Mouse (Mus musculus): ENCODE data around the gene Twist2. TPM values are rescaled to one million over a fixed set of nuclear protein-coding genes. Genes with fewer than 3 reads are reported as not detected.

The Twist2 gene
- polyA plus RNA-seq, 1 experiment, result 0.42 TPM

DNA sequence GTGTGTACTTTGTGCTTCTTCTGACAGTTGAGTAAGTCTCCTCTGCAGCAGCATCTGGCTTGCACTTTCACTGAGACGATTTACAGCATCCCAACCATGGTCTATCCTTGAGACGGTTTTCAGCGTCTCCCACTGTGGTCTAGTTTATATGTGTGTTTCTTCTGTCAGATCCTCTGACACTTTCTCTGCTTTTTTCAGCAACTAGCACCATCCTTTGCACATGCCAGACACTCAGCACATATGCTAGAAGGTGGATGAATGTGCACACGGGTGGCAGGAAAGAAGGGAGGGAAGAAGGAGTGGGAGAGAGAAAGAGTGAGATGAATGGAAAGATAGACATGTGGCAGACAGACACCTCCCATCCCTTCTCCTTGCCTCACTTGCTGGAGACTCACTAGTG lies 43.0 kb downstream of the Twist2 start:
- TF ChIP-seq POLR2A (IDR thresholded peaks at IDR 0.05; ENCODE audit: borderline replicate concordance, low read depth, low read length) (no peak), CTCF (IDR thresholded peaks at IDR 0.05; ENCODE audit: low read depth, low read length) (no peak)
- Histone ChIP-seq H3K4me3 (ENCODE audit: insufficient read depth, low read length) (no peak overlapping the region), H3K4me1 (ENCODE audit: control insufficient read depth, insufficient read depth, low read length) (no peaks in the 10 kb centered on the region), H3K27ac (ENCODE audit: insufficient read depth, low read depth, low read length) (no peak overlapping the region)

DNA sequence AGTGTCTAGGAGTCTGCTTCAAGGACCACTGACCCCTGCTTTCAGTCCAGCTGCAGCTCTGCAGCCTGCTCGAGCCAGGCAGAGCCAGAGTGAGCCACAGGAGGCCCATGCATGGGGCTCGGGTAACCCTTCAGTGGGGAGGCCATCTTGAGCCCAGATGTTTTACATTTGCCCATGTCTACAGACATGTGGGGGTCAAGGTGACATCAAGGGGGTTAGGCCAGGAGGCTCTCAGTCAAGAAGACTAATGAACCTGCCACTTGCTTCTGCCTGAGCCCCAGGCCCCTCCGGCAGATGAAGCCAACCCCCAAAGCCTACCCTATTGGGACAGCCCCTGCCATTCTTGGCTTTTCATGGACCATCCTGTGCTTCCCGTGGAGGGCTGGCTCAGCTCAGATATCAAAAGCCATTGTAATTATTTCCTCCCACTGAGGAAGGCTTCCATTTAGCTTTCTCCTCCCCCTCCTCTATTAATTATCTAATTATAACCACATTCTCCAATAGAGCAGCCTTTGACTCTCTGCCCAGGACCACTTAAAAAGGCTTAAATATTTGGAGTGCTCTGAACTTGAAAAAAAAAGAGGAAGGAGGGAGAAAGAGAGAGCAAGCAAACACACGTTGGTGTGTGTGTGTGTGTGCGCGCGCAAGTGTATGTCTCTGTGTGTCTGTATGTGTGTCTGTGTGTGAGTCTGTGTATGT lies 43.6 kb downstream of the Twist2 start:
- TF ChIP-seq POLR2A (IDR thresholded peaks at IDR 0.05; ENCODE audit: borderline replicate concordance, low read depth, low read length), result no peak
- TF ChIP-seq CTCF (IDR thresholded peaks at IDR 0.05; ENCODE audit: low read depth, low read length), result no peak
- H3K27ac ChIP-seq (ENCODE audit: insufficient read depth, low read depth, low read length), result no peak overlapping the region
- no peak overlapping the region for H3K4me3 ChIP-seq (ENCODE audit: insufficient read depth, low read length)
- no peaks in the 10 kb centered on the region for H3K4me1 ChIP-seq (ENCODE audit: control insufficient read depth, insufficient read depth, low read length)

DNA sequence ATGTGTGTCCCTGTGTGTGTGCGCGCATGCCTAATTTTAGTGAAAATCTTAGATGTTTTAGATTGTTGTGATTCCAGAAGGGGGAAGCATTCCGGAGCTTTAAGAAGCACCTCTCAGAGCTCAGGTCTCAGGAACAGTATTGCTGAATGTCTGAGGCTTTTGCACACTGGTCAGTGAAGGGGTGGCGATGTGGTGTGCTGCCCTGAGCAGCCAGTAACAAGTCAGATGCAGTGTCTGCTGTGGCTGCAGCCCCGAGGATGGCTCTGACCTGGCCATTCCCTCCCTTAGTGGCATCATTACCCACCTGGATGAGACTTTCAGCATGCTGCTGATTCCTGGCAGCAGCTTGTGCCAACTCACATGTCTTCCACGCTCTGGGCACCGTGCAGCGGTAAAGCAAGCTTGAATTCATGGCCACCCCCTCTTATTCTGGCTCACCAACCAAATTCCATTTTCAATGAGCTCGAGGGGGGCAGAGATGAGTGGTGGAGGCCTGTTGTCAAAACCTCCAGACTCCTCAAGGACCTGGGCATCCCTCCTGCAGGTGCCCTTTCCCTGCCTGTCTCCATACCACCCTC lies 44.2 kb downstream of the Twist2 start:
- no peak overlapping the region for H3K4me3 ChIP-seq (ENCODE audit: insufficient read depth, low read length)
- H3K4me1 ChIP-seq (ENCODE audit: control insufficient read depth, insufficient read depth, low read length), result no peaks in the 10 kb centered on the region
- no peak overlapping the region for H3K27ac ChIP-seq (ENCODE audit: insufficient read depth, low read depth, low read length)
- TF ChIP-seq CTCF (IDR thresholded peaks at IDR 0.05; ENCODE audit: low read depth, low read length), result no peak
- TF ChIP-seq POLR2A (IDR thresholded peaks at IDR 0.05; ENCODE audit: borderline replicate concordance, low read depth, low read length), result no peak

DNA sequence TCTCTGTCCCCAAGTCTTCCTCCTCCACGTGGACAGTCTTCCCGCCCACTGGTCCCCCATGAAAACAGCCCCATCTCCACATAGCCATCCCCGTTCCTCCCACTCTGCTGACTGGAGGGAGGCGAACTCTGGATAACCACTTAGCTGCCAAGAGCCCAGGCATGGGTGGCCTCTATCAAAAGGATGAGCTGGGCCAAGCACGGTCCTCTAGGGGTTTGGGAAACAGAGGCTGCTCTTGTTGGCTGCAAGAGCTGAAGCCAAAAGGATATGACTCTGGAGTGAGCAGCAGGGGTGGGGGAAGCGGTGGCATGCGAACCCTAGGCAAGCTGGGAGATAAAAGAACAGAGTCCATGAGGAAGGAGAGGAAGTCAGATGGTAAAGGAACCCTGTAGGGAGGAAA lies 50.0 kb downstream of the Twist2 start:
- no peak for TF ChIP-seq CTCF (IDR thresholded peaks at IDR 0.05; ENCODE audit: low read depth, low read length)
- no peak for TF ChIP-seq POLR2A (IDR thresholded peaks at IDR 0.05; ENCODE audit: borderline replicate concordance, low read depth, low read length)
- Histone ChIP-seq H3K4me1 (ENCODE audit: control insufficient read depth, insufficient read depth, low read length) (no peaks in the 10 kb centered on the region), H3K27ac (ENCODE audit: insufficient read depth, low read depth, low read length) (no peak overlapping the region), H3K4me3 (ENCODE audit: insufficient read depth, low read length) (no peak overlapping the region)

DNA sequence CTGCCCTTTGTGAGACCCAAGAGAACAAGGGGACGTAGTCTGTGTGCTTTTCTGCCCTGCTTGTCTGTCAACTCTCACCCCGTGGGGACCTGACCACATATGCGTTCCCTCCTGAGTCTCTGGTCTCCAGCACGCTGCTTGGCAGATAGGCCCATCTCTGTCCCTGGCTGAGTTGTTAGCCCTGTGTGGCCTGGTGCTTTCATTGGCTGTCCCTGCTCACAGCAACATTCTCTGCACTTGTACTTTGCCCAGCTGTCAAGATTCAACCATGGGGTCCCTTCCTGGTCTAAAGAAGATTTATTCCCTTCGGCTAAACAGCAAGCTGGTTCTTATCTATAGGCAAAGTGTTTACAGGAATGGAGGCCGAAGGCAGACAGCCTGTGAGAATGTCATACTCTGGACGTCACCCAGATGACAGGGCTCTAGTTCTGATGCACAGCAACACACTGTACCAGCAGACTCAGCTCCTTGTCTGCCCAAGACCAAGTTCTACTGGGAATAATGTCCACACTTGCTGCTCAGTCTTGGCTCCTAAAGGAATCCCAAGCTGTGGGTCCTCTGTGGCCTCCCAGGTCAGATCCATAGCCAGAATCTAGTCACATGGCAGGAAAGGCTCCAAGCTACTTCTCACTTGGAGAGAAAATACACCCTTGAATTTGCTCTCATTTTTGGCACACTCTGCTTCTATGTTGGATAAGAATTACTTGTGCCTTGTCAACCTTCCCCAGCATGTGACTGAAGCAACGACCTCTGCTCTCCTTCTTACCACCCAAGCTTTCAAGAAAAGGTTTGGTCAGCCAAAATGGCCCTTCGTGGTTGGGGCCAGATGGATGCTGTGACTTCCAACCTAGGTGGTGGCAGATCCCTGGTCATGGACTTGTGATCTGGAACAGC lies 55.8 kb downstream of the Twist2 start:
- H3K27ac ChIP-seq (ENCODE audit: insufficient read depth, low read depth, low read length), result no peak overlapping the region
- H3K4me1 ChIP-seq (ENCODE audit: control insufficient read depth, insufficient read depth, low read length), result no peaks in the 10 kb centered on the region
- TF ChIP-seq POLR2A (IDR thresholded peaks at IDR 0.05; ENCODE audit: borderline replicate concordance, low read depth, low read length) (no peak), CTCF (IDR thresholded peaks at IDR 0.05; ENCODE audit: low read depth, low read length) (no peak)
- H3K4me3 ChIP-seq (ENCODE audit: insufficient read depth, low read length), result no peak overlapping the region

DNA sequence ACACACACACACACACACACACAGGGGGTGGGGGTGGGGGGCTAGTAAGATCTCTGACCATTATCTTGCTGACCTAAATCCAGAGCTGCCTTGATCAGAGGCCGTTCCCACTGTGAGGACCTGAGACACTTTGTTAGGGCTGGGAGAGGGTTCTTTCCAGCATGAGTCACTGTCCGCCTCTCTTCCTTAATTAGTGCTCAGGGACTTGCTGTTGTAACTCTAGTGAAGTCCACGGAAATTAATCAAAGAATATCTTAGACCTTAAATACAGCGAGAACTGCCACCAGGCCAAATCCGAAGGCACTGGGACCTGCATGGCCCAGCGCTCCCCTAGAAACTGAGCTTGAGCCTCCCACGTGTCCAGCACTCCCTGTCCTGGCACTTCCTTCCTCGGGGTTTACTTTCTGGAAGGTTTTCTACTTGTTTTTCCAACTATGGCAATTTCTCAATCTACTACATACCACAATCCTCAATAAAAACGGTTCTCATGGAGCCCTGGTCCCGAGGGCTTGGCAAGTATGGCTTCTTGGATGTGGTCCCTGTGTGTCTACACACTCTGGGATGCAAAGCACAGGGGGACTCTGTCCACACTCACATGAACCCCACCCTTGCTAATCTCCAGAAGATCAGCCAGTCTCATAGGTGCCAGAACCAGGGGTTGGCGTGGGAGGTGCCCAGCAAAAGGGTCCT lies 57.0 kb downstream of the Twist2 start:
- TF ChIP-seq POLR2A (IDR thresholded peaks at IDR 0.05; ENCODE audit: borderline replicate concordance, low read depth, low read length) (no peak), CTCF (IDR thresholded peaks at IDR 0.05; ENCODE audit: low read depth, low read length) (no peak)
- Histone ChIP-seq H3K4me1 (ENCODE audit: control insufficient read depth, insufficient read depth, low read length) (no peaks in the 10 kb centered on the region), H3K4me3 (ENCODE audit: insufficient read depth, low read length) (no peak overlapping the region), H3K27ac (ENCODE audit: insufficient read depth, low read depth, low read length) (no peak overlapping the region)

DNA sequence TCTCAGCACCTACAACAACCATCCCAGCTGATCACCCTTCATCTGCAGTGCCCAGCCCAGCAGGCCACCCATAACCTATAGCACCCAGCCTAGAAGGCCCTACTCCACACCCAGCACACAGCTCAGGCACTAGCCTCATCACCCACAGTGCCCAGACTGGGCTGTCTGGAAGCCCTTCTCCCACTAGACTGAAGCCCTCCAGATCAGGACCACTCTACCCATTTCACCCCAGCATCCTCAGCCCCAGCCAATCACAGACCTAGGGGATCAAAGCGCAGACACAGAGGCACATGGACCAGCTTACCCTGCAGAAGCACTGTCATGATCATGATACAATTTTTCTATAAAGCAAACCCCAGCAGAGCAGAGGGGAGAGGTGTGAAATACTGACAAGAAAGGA lies 57.6 kb downstream of the Twist2 start:
- Histone ChIP-seq H3K27ac (ENCODE audit: insufficient read depth, low read depth, low read length) (no peak overlapping the region), H3K4me3 (ENCODE audit: insufficient read depth, low read length) (no peak overlapping the region), H3K4me1 (ENCODE audit: control insufficient read depth, insufficient read depth, low read length) (no peaks in the 10 kb centered on the region)
- TF ChIP-seq POLR2A (IDR thresholded peaks at IDR 0.05; ENCODE audit: borderline replicate concordance, low read depth, low read length) (no peak), CTCF (IDR thresholded peaks at IDR 0.05; ENCODE audit: low read depth, low read length) (no peak)

DNA sequence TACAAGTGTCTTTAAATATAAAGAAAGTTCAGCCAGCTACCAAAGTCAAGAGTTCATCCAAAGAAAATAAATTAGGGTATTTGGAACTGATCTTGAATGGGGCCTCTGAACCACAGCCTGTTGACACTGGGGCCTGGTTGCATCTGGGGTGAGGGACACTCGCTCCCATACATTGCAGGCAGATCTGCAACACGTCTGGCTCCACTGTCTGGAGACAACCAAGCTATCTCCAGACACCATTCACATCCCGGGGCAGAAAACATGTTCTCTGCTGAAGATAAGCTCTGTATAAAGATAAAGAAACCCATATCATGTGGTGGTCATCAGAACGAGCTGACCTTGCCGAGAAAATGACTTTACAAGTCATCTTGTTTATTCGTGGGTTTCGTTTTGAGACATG lies 60.2 kb downstream of the Twist2 start:
- Histone ChIP-seq H3K4me3 (ENCODE audit: insufficient read depth, low read length) (no peak overlapping the region), H3K4me1 (ENCODE audit: control insufficient read depth, insufficient read depth, low read length) (no peaks in the 10 kb centered on the region)
- no peak for TF ChIP-seq POLR2A (IDR thresholded peaks at IDR 0.05; ENCODE audit: borderline replicate concordance, low read depth, low read length)
- TF ChIP-seq CTCF (IDR thresholded peaks at IDR 0.05; ENCODE audit: low read depth, low read length), result no peak

DNA sequence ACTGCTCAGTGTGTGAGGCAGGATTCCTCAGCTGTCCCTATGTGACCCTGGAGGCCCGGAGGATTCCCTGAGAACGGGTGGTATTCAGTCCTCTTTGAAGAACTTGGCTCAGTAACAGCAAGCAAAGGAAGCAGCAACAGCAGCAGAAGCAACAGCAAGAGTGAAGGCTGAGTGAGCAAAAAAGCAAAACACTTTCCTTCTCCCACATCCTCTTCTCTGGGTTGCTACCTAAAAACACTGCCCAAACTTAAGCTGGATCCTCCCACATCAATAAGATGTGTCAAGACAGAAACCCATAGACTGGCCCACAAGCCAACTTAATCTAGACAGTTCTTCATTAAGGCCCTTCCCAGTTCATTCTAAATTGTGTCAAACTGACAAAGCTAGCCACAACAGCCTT lies 64.7 kb downstream of the Twist2 start:
- TF ChIP-seq CTCF (IDR thresholded peaks at IDR 0.05; ENCODE audit: low read depth, low read length) (no peak), POLR2A (IDR thresholded peaks at IDR 0.05; ENCODE audit: borderline replicate concordance, low read depth, low read length) (no peak)
- no peak overlapping the region for H3K4me3 ChIP-seq (ENCODE audit: insufficient read depth, low read length)
- H3K27ac ChIP-seq (ENCODE audit: insufficient read depth, low read depth, low read length), result no peak overlapping the region
- no peaks in the 10 kb centered on the region for H3K4me1 ChIP-seq (ENCODE audit: control insufficient read depth, insufficient read depth, low read length)

More for the DNA sequence above, 60.2 kb downstream of the Twist2 start:
- H3K27ac ChIP-seq (ENCODE audit: insufficient read depth, low read depth, low read length), result no peak overlapping the region

Measured in bone marrow macrophage, adult 2 months (primary cell).